Mouse (Mus musculus): ENCODE data around the gene Fbf1.

DNA sequence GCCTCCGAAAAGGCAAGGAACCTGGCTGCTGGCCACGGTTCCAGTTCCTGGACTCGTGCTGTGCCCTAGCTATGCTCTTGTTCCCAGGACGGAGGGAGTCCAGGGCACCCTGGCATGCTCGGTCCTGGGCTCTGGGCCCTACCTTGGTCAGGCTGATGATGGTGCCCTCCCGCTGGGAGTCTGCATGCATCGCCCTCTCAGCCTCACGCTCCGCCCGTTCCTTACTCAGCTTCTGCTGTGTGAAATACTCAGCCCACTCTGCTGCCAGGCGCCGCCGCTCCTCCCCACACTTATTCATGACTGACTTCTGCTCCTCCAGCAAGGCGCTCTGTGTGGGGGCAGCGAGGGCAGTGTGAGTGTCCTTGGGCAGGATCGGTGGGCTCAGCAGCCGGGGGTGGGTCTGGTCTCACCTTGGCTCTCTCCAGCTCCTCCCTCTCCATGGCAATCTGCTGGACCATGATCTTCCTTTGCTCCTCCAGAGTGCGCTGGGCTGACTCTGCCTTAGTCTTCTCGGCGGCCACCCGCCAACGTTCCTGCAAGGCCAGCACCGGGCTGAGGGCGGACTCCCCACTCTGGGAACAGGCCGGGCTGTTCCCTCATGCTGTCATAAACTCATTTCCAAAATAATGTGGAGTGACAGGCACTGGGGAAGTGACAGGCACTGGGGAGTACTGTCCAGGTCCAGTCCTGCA lies 21.5 kb downstream of the Fbf1 start:
- no peak for TF ChIP-seq POLR2A (IDR thresholded peaks at IDR 0.05; ENCODE audit: insufficient read depth, low read depth, low read length)
- no peak for TF ChIP-seq CTCF (IDR thresholded peaks at IDR 0.05; ENCODE audit: insufficient read depth, low read depth, low read length)
